Mouse (Mus musculus): ENCODE data around the gene Rps21. TPM values are rescaled to one million over a fixed set of nuclear protein-coding genes. Genes with fewer than 3 reads are reported as not detected.
A peak's percentile ranks its signal among the peaks of the same experiment; 100 is the strongest.

Rps21 gene
- 3,847 and 3,981 TPM in 2 replicates for polyA plus RNA-seq (2012; rRNA removed)

- peak; percentile 88 for DNase-seq (ENCODE audit: low spot score)
Observed at GRCm38 (mm10) chr2:180257001-180257521, at the start of gene Rps21. Gene Rps21 (plus strand): TSS chr2:180257377.

- DNase-seq (ENCODE audit: low spot score) = no peak
Observed at GRCm38 (mm10) chr2:180207840-180208239, 49.3 kb upstream of the Rps21 start.

GRCm38 (mm10) chr2:180208976-180209375 is 48.2 kb upstream of the Rps21 start:
- DNase-seq (ENCODE audit: low spot score) = no peak

GRCm38 (mm10) chr2:180212255-180212654 is 44.9 kb upstream of the Rps21 start:
- DNase-seq (ENCODE audit: low spot score) = no peak

GRCm38 (mm10) chr2:180214352-180214978 is 42.7 kb upstream of the Rps21 start:
- no peak for DNase-seq (ENCODE audit: low spot score)

GRCm38 (mm10) chr2:180215011-180215461 is 42.1 kb upstream of the Rps21 start:
- no peak for DNase-seq (ENCODE audit: low spot score)

- DNase-seq (ENCODE audit: low spot score) = no peak
Observed at GRCm38 (mm10) chr2:180215951-180216350, 41.2 kb upstream of the Rps21 start.

GRCm38 (mm10) chr2:180216921-180217320 is 40.3 kb upstream of the Rps21 start:
- no peak for DNase-seq (ENCODE audit: low spot score)

- DNase-seq (ENCODE audit: low spot score) = peak; percentile 35
Observed at GRCm38 (mm10) chr2:180217587-180217986, 39.6 kb upstream of the Rps21 start.

GRCm38 (mm10) chr2:180218241-180218640 is 38.9 kb upstream of the Rps21 start:
- DNase-seq (ENCODE audit: low spot score) = peak; percentile 13

GRCm38 (mm10) chr2:180218677-180219076 is 38.5 kb upstream of the Rps21 start:
- DNase-seq (ENCODE audit: low spot score) = no peak

- no peak for DNase-seq (ENCODE audit: low spot score)
Observed at GRCm38 (mm10) chr2:180219145-180219943, 37.8 kb upstream of the Rps21 start.

- DNase-seq (ENCODE audit: low spot score) = no peak
Observed at GRCm38 (mm10) chr2:180220165-180220564, 37.0 kb upstream of the Rps21 start.

GRCm38 (mm10) chr2:180221051-180221450 is 36.1 kb upstream of the Rps21 start:
- DNase-seq (ENCODE audit: low spot score) = no peak

GRCm38 (mm10) chr2:180222250-180222649 is 34.9 kb upstream of the Rps21 start:
- DNase-seq (ENCODE audit: low spot score) = no peak

- no peak for DNase-seq (ENCODE audit: low spot score)
Observed at GRCm38 (mm10) chr2:180224647-180225043, 32.5 kb upstream of the Rps21 start.

GRCm38 (mm10) chr2:180225044-180225761 is 32.0 kb upstream of the Rps21 start:
- peak; percentile 59 for DNase-seq (ENCODE audit: low spot score)

GRCm38 (mm10) chr2:180225762-180226378 is 31.3 kb upstream of the Rps21 start, which contains the start of gene Lama5:
Gene Lama5 (minus strand): TSS chr2:180225859.
- DNase-seq (ENCODE audit: low spot score) = peak; percentile 80

GRCm38 (mm10) chr2:180227262-180228059 is 29.7 kb upstream of the Rps21 start:
- peak; percentile 37 for DNase-seq (ENCODE audit: low spot score)

- DNase-seq (ENCODE audit: low spot score) = no peak
Observed at GRCm38 (mm10) chr2:180228060-180228458, 29.1 kb upstream of the Rps21 start.

GRCm38 (mm10) chr2:180228592-180228991 is 28.6 kb upstream of the Rps21 start:
- DNase-seq (ENCODE audit: low spot score) = no peak
